Mouse (Mus musculus): ENCODE measurements around the gene Gm11549. TPM values are rescaled to one million over a fixed set of nuclear protein-coding genes. Genes with fewer than 3 reads are reported as not detected.
A peak's percentile ranks its signal among the peaks of the same experiment; 100 is the strongest.

Gene Gm11549
- polyA plus RNA-seq, 1 experiment from 2014 or later = 0.07 TPM

DNA sequence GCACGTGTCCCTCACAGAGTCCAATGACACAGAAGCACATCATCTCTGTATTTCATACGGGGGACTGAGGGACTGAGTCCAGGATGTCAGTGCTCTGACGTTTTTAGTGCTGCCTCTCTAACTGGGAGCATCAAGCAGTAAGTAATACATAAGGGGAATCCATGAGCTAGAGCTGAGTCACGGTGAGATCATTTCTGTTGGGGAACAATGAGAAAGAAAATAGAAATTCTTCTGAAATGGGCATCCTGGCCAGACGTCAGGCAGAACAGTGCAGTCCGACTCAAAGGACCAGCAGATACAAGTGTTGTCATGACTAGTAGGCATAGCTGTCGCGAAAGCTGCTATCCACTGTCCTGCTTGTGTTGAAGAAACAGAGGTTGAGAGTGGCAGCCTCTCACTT is 20.6 kb downstream of the Gm11549 start:
- Histone ChIP-seq H3K4me1 (ENCODE audit: control insufficient read depth, insufficient read depth, low read length) (no peaks in the 10 kb centered on the region), H3K4me2 (ENCODE audit: low read depth, low read length) (no peak overlapping the region), H3K27me3 (ENCODE audit: control insufficient read depth, insufficient read depth, low read length) (no peaks in the 10 kb centered on the region), H3K4me3 (ENCODE audit: low read depth, low read length) (no peak overlapping the region), H3K9me3 (ENCODE audit: control insufficient read depth, low read length) (no peaks in the 10 kb centered on the region), H3K27ac (ENCODE audit: low read depth, low read length) (no peak overlapping the region), H3K9ac (replicated peaks; ENCODE audit: low read depth, low read length) (no peak overlapping the region), H3K36me3 (ENCODE audit: control insufficient read depth, insufficient read depth, low read length) (no peaks in the 10 kb centered on the region)
- no peak for ATAC-seq (ENCODE audit: low read depth)
- WGBS = 89% methylated on average over 8 of the region's 8 CpGs

DNA sequence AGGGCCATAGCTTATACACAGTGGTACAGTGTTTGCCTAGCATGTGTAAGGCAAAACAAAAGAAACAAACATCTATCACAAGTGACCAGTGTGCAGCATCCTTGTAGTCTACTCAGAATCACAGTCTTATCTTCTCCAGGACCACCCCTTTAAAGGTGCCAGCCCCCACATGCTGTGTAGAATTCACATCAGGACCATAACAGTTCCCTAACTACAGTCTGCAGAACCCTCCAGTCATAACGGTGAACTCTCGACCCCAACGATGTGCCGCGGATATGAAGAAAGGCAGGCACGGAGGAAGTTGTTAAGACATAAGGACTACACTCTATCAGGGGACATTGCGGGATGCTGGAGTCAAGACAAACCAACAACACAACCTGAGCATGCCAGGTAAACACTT is 22.2 kb downstream of the Gm11549 start:
- H3K9ac ChIP-seq (replicated peaks; ENCODE audit: low read depth, low read length) = no peak overlapping the region
- H3K4me3 ChIP-seq (ENCODE audit: low read depth, low read length) = no peak overlapping the region
- H3K27me3 ChIP-seq (ENCODE audit: control insufficient read depth, insufficient read depth, low read length) = no peaks in the 10 kb centered on the region
- no peak overlapping the region for H3K4me2 ChIP-seq (ENCODE audit: low read depth, low read length)
- H3K4me1 ChIP-seq (ENCODE audit: control insufficient read depth, insufficient read depth, low read length) = no peaks in the 10 kb centered on the region
- no peaks in the 10 kb centered on the region for H3K36me3 ChIP-seq (ENCODE audit: control insufficient read depth, insufficient read depth, low read length)
- H3K27ac ChIP-seq (ENCODE audit: low read depth, low read length) = no peak overlapping the region
- no peaks in the 10 kb centered on the region for H3K9me3 ChIP-seq (ENCODE audit: control insufficient read depth, low read length)
- WGBS = 95% methylated on average over 7 of the region's 7 CpGs
- no peak for ATAC-seq (ENCODE audit: low read depth)

DNA sequence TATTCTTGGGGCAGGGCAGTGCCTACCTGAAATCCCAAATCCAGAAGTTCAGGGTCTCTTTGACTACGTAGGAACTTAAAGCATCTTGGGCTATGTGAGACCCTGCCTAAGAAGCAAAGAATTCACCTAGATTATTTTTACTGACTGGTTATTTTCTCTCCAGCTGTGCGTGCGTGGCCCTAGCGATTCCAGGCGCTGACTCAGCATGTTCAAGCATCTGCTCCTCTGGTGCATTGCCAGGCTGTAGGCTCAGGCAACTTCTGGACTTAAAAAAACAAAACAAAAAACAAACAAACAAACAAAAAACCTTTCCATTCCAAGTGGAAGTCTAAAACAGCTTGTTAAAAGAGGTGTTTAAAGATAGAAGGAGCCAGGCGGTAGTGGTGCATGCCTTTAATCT is 23.4 kb downstream of the Gm11549 start:
- Histone ChIP-seq H3K27ac (ENCODE audit: low read depth, low read length) (no peak overlapping the region), H3K9me3 (ENCODE audit: control insufficient read depth, low read length) (no peaks in the 10 kb centered on the region), H3K27me3 (ENCODE audit: control insufficient read depth, insufficient read depth, low read length) (no peaks in the 10 kb centered on the region), H3K9ac (replicated peaks; ENCODE audit: low read depth, low read length) (no peak overlapping the region), H3K4me3 (ENCODE audit: low read depth, low read length) (no peak overlapping the region), H3K4me1 (ENCODE audit: control insufficient read depth, insufficient read depth, low read length) (no peaks in the 10 kb centered on the region), H3K4me2 (ENCODE audit: low read depth, low read length) (no peak overlapping the region), H3K36me3 (ENCODE audit: control insufficient read depth, insufficient read depth, low read length) (no peaks in the 10 kb centered on the region)
- 86% methylated on average over 6 of the region's 6 CpGs for WGBS
- ATAC-seq (ENCODE audit: low read depth) = no peak

DNA sequence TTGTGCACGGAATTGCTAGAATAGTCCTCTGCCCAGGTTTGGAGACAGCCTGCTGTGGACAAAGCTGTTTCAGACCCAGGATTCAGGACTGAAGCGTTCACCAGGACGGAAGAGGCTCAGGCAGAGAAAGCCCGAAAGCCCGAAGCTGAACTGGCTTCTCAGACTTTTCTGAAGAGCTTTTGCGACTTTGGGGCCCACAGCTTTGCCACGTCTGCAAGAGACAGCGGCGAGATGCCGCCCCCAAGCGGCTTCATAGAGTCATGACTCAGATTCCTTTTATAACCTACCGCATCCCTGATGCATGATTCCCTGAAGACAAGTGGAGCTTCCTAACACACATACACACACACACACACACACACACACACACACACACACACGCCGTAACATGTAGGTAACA is 24.9 kb downstream of the Gm11549 start:
- Histone ChIP-seq H3K4me3 (ENCODE audit: low read depth, low read length) (no peak overlapping the region), H3K4me1 (ENCODE audit: control insufficient read depth, insufficient read depth, low read length) (no peaks in the 10 kb centered on the region), H3K27ac (ENCODE audit: low read depth, low read length) (no peak overlapping the region), H3K4me2 (ENCODE audit: low read depth, low read length) (no peak overlapping the region), H3K27me3 (ENCODE audit: control insufficient read depth, insufficient read depth, low read length) (no peaks in the 10 kb centered on the region), H3K36me3 (ENCODE audit: control insufficient read depth, insufficient read depth, low read length) (no peaks in the 10 kb centered on the region), H3K9ac (replicated peaks; ENCODE audit: low read depth, low read length) (no peak overlapping the region), H3K9me3 (ENCODE audit: control insufficient read depth, low read length) (no peaks in the 10 kb centered on the region)
- ATAC-seq (ENCODE audit: low read depth) = peak; percentile 35; the same call in 1 of the 2 replicates
- WGBS = 17% methylated on average over 14 of the region's 14 CpGs

DNA sequence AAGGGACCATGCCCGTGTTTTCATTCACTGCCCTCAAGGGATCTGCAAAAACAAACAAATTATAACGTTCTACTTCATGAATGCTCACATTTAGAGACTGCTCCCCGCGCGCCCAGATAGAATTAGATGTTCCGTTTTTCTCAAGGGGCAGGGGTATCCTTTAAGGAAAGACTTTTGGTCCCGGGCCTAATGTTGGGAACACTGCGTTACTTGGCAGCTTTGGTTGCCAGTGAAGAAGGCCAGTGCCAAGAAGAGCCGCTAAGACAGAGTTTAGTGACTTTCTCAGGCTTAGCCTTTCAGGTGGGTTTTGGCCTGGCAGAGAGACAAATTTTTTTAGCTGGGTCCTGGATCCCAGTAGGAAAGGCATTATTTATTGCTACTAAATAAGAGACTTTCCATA is 25.3 kb downstream of the Gm11549 start:
- no peaks in the 10 kb centered on the region for H3K27me3 ChIP-seq (ENCODE audit: control insufficient read depth, insufficient read depth, low read length)
- H3K4me1 ChIP-seq (ENCODE audit: control insufficient read depth, insufficient read depth, low read length) = no peaks in the 10 kb centered on the region
- H3K9me3 ChIP-seq (ENCODE audit: control insufficient read depth, low read length) = no peaks in the 10 kb centered on the region
- no peak overlapping the region for H3K4me2 ChIP-seq (ENCODE audit: low read depth, low read length)
- no peak overlapping the region for H3K4me3 ChIP-seq (ENCODE audit: low read depth, low read length)
- 89% methylated on average over 9 of the region's 9 CpGs for WGBS
- no peak overlapping the region for H3K9ac ChIP-seq (replicated peaks; ENCODE audit: low read depth, low read length)
- H3K36me3 ChIP-seq (ENCODE audit: control insufficient read depth, insufficient read depth, low read length) = no peaks in the 10 kb centered on the region
- no peak for ATAC-seq (ENCODE audit: low read depth)
- H3K27ac ChIP-seq (ENCODE audit: low read depth, low read length) = no peak overlapping the region

DNA sequence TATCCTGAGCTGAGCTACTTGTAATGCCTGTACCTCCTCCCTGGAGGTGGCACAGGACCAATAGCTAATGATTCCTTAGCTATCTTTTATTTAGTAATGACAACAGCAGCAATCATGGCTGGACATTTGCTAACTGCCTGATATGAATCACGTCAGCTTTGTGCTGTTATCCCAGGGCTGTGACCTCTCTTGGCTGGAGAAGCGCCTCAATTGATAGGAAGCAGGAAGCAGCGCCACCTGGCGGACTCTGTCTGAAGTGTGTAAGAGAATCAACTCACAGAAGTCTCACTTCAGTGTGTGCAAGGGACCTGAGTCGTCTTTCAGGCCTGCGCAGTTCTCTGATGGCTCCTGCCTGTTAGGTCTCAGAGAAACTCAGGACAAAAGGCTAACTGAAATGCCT is 26.2 kb downstream of the Gm11549 start:
- Histone ChIP-seq H3K4me2 (ENCODE audit: low read depth, low read length) (no peak overlapping the region), H3K9me3 (ENCODE audit: control insufficient read depth, low read length) (no peaks in the 10 kb centered on the region), H3K27ac (ENCODE audit: low read depth, low read length) (no peak overlapping the region), H3K4me3 (ENCODE audit: low read depth, low read length) (no peak overlapping the region), H3K27me3 (ENCODE audit: control insufficient read depth, insufficient read depth, low read length) (no peaks in the 10 kb centered on the region), H3K4me1 (ENCODE audit: control insufficient read depth, insufficient read depth, low read length) (no peaks in the 10 kb centered on the region), H3K9ac (replicated peaks; ENCODE audit: low read depth, low read length) (0 out of 2 replicates have a peak overlapping the region, but pooled peaks have one; percentile 18), H3K36me3 (ENCODE audit: control insufficient read depth, insufficient read depth, low read length) (no peaks in the 10 kb centered on the region)
- ATAC-seq (ENCODE audit: low read depth) = peak; percentile 84
- 8% methylated on average over 6 of the region's 6 CpGs for WGBS

DNA sequence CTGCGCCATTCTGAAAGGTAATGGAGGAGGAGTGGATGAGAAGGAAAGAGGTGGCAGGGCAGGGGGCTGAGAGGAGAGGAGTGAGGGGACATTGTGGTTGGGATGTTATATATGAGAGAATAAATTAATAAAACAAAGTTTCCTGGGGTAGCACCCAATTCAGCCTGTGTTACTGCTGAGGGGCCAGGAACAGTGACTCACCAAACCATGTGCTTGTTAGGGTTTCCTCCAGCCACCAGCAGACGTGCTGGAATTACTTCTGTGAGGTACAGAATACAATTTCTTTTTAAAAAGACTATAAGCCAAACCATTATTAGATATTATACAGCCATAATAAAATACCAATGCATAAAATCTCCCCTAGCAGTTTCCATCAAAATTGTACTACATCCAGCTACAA is 27.0 kb downstream of the Gm11549 start:
- H3K9me3 ChIP-seq (ENCODE audit: control insufficient read depth, low read length) = no peaks in the 10 kb centered on the region
- H3K9ac ChIP-seq (replicated peaks; ENCODE audit: low read depth, low read length) = no peak overlapping the region
- no peaks in the 10 kb centered on the region for H3K36me3 ChIP-seq (ENCODE audit: control insufficient read depth, insufficient read depth, low read length)
- H3K27me3 ChIP-seq (ENCODE audit: control insufficient read depth, insufficient read depth, low read length) = no peaks in the 10 kb centered on the region
- 75% methylated on average over 2 of the region's 2 CpGs for WGBS
- no peaks in the 10 kb centered on the region for H3K4me1 ChIP-seq (ENCODE audit: control insufficient read depth, insufficient read depth, low read length)
- ATAC-seq (ENCODE audit: low read depth) = no peak
- H3K4me2 ChIP-seq (ENCODE audit: low read depth, low read length) = no peak overlapping the region
- no peak overlapping the region for H3K27ac ChIP-seq (ENCODE audit: low read depth, low read length)
- H3K4me3 ChIP-seq (ENCODE audit: low read depth, low read length) = no peak overlapping the region

DNA sequence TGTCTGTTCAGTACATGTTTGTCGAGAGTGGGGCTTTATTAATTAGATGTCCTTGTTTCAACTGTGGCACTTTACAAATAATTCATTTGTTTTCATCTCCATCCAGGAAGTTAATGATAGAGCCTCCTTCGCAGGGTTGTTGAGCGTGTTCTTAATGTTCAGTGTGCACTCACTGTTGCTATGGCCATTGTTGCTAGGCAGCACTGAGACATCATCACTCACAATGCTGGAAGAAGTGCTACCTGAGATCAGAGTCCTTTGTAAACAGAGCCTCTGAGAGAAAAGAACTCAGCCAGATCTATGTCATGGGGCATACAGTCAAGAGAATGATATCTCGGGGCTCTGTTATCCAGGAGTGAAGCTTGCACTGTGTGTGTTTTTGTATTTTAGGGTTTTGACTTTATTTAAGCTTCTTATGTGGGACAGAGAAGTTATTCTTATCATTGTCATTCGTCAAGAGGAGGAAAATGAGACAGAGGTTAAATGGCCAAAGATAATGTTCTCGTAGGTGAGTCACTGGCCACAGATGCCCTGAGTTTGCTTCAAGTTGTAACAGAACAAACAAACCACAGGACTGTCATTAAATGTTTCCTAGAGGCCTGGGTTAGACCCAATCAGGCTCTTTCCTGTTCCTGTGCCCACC is 27.9 kb downstream of the Gm11549 start:
- Histone ChIP-seq H3K27ac (ENCODE audit: low read depth, low read length) (no peak overlapping the region), H3K4me1 (ENCODE audit: control insufficient read depth, insufficient read depth, low read length) (no peaks in the 10 kb centered on the region), H3K9ac (replicated peaks; ENCODE audit: low read depth, low read length) (no peak overlapping the region), H3K36me3 (ENCODE audit: control insufficient read depth, insufficient read depth, low read length) (no peaks in the 10 kb centered on the region), H3K4me2 (ENCODE audit: low read depth, low read length) (no peak overlapping the region), H3K4me3 (ENCODE audit: low read depth, low read length) (no peak overlapping the region), H3K27me3 (ENCODE audit: control insufficient read depth, insufficient read depth, low read length) (no peaks in the 10 kb centered on the region), H3K9me3 (ENCODE audit: control insufficient read depth, low read length) (no peaks in the 10 kb centered on the region)
- 0 out of 2 replicates have a peak, but pooled peaks have one; percentile 36 for ATAC-seq (ENCODE audit: low read depth)
- 67% methylated on average over 6 of the region's 6 CpGs for WGBS

DNA sequence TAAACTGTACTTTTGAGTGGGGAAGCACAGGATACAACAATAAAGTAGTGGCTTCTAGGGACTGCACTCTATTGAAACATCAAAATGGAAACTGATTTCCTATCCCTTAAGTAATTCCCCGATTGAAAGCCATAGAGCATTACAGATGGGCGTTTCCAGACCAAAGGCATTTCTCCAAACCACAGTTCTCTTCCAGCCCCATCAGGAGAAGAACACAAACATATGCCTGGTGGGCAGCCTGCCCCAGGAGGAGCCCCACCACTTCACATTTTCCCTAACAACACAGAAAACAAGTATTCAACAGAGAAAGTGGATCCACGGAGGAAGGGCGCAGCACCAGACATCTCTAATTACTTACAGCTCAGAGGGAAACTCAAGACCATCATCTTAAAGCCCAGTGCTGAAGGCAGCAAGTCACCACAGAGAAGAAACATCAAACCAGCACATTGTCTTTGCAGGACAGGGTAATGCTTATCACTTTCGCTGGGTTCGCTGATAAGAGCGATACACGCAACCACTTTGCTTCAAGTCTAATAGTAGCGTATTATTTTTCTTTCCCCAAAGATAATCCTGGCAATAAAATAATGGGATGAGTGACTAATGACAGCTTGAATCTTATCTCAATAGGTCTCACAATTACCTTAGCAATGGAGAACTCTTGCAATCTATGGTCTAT is 28.8 kb downstream of the Gm11549 start:
- Histone ChIP-seq H3K27me3 (ENCODE audit: control insufficient read depth, insufficient read depth, low read length) (no peaks in the 10 kb centered on the region), H3K4me2 (ENCODE audit: low read depth, low read length) (no peak overlapping the region), H3K9me3 (ENCODE audit: control insufficient read depth, low read length) (no peaks in the 10 kb centered on the region), H3K9ac (replicated peaks; ENCODE audit: low read depth, low read length) (no peak overlapping the region), H3K4me3 (ENCODE audit: low read depth, low read length) (no peak overlapping the region), H3K27ac (ENCODE audit: low read depth, low read length) (no peak overlapping the region), H3K4me1 (ENCODE audit: control insufficient read depth, insufficient read depth, low read length) (no peaks in the 10 kb centered on the region), H3K36me3 (ENCODE audit: control insufficient read depth, insufficient read depth, low read length) (no peaks in the 10 kb centered on the region)
- no peak for ATAC-seq (ENCODE audit: low read depth)
- 87% methylated on average over 9 of the region's 9 CpGs for WGBS
